Mouse (Mus musculus): Measurements from ENCODE around the gene Fam216a.

Fam216a gene

DNA sequence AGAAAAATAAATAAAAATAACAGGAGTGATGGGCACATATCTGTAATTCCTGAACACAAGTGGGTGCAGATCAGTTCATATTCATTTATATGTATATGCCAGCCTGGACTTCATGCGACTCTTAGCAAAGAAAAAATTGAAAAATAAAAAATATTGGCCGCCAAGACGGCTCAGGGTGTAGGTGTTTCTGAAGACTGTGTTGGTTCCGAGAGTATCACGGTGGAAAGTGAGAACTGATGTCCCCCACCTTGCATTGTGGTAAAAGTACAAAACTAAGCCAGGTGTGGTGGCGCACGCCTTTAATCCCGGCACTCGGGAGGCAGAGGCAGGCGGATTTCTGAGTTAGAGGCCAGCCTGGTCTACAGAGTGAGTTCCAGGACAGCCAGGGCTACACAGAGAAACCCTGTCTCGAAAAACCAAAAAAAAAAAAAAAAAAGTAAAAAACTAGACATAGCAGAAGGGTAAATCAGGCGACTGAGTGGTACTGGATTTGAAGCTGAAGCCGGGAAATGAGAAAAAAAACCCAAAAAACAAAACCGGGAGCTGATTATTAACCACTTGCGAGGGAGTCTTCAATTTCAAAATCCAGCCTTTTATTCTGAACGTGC is 19.1 kb upstream of the Fam216a start:
- DNase-seq (ENCODE audit: low spot score in 2 of 2), result no peak

DNA sequence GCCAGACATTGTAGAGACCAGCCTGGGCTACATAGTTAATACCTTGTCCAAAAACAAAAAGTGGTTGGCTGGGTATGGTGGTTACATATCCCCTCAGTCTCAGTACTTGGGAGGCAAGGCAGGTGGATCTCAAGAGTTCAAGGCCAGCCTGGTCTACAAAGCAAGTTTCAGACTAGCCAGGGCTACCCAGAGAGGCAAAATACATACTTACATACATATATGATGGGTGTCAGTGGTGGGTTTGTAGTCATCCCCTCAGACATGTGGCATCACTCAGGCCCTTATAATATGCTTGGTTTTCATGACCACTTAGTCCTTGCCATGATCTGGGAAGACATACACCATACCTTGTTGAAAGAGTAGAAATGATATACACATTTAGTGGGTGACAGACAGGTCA is 18.5 kb upstream of the Fam216a start:
- DNase-seq (ENCODE audit: low spot score in 2 of 2), result no peak

- no peak for DNase-seq (ENCODE audit: low spot score in 2 of 2)
Observed at GRCm38 (mm10) chr5:122390006-122390405, 17.8 kb upstream of the Fam216a start.

DNA sequence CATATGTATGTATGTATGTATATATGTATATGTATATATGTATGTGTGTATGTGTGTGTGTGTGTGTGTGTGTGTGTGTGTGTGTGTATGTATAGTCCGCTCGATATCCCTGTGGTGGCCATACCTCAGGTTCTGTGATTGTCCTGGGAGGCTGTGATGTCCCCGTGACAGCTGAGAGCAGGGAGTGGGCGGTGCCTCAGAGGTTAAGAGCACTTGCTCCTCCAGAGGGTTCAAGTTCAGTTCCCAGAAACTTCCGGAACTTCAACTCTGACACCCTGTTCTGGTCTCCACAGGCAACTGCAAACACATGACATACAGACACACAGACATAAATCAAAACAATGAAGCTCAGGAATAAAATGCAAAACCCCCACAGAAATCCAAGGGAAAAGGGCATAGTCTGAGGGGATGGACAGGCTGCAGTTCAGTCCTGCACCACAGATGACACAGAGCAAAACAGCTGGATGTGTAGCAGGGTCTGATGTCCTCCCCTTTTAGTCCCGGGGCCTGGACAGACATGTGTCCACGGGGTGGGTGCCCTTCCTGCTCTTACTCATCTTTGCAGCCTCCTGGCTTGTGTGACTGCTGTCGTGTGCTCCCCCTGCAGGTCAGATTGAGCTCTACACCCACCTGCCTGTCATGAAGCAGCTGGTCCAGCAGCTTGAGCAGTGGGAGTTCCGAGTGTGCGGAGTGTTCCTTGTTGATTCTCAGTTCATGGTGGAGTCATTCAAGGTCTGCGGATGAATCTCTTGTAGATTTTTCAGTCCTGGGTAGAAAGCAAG is 7.4 kb upstream of the Fam216a start:
- DNase-seq (ENCODE audit: low spot score in 2 of 2), result peak; percentile 74 to 78

- DNase-seq (ENCODE audit: low spot score in 2 of 2), result no peak
Observed at GRCm38 (mm10) chr5:122378171-122378570, 6.0 kb upstream of the Fam216a start.

- no peak for DNase-seq (ENCODE audit: low spot score in 2 of 2)
Observed at GRCm38 (mm10) chr5:122377101-122377833, 5.1 kb upstream of the Fam216a start.

DNA sequence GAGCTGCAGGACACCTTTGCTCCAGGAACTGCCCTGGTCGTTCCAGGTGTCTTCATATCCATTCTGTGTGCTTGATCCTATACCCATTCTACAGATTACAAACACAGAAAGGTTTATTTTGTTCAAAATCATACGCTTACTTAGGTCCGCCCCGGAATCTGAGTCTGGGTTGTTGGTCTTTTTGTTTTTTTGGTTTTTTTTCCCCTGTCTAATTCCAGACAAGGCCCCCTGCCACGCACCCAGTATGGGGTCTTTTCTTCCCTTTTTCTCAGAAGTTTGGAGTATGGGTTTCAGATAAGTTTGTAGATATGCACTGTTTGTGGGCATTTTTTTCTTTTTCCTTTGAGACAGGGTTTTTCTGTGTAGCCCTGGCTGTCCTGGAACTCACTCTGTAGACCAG is 714 bp upstream of the Fam216a start:
- no peak for DNase-seq (ENCODE audit: low spot score in 2 of 2)

GRCm38 (mm10) chr5:122371591-122372191 is 473 bp downstream of the Fam216a start, which contains the start of gene Gpn3:
Gene Gpn3, plus strand, starts transcription at chr5:122371876.
- no peak for DNase-seq (ENCODE audit: low spot score in 2 of 2)

- no peak for DNase-seq (ENCODE audit: low spot score in 2 of 2)
Observed at GRCm38 (mm10) chr5:122354492-122355067, 17.6 kb downstream of the Fam216a start.

- peak; percentile 97 to 98 for DNase-seq (ENCODE audit: low spot score in 2 of 2)
Observed at GRCm38 (mm10) chr5:122353807-122354491, 18.2 kb downstream of the Fam216a start, which contains the start of the genes Rad9b and Vps29. Gene Rad9b, minus strand, starts transcription at chr5:122354233. Gene Vps29, plus strand, starts transcription at chr5:122354369.

DNA sequence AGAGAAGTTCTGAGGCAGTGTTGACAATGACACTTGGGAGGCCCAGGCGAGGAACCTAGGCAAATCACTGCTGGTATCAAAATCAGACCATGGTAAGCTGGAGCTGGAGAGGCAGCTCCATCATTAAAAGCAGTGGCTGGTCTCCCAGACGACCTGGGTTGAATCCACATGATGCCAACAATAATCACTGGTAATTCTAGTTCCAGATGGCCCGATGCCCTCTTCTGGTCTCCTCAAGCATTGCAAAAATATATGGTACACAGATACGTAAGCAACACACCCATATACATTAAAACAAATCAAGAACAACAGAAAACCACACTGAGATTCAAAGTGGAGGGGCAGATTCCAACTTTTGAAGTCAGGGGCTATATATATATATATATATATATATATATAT is 26.4 kb downstream of the Fam216a start:
- DNase-seq (ENCODE audit: low spot score in 2 of 2), result no peak

DNA sequence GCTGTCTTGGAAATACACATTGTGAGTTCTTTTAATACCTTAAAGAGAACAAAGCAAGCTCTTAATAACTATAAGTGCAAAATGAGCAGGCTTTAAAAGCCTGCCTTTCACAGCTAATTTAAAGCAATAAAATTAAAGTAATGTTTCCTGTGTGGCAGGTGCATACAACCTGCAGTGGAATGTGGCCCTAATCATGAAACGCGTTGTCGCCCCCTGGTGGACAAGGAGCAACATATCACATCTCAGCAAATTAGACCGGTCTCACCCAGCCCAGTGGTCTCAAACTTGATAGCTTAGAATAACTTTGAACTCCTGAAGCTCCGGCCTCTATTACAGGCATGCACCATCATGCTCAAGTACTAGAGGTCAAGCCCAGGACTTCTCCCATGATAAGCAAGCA is 27.9 kb downstream of the Fam216a start:
- DNase-seq (ENCODE audit: low spot score in 2 of 2), result peak; percentile 75 to 85

- DNase-seq (ENCODE audit: low spot score in 2 of 2), result peak; percentile 64 to 76
Observed at GRCm38 (mm10) chr5:122343768-122344167, 28.4 kb downstream of the Fam216a start.

GRCm38 (mm10) chr5:122342874-122343273 is 29.3 kb downstream of the Fam216a start:
- no peak for DNase-seq (ENCODE audit: low spot score in 2 of 2)

DNA sequence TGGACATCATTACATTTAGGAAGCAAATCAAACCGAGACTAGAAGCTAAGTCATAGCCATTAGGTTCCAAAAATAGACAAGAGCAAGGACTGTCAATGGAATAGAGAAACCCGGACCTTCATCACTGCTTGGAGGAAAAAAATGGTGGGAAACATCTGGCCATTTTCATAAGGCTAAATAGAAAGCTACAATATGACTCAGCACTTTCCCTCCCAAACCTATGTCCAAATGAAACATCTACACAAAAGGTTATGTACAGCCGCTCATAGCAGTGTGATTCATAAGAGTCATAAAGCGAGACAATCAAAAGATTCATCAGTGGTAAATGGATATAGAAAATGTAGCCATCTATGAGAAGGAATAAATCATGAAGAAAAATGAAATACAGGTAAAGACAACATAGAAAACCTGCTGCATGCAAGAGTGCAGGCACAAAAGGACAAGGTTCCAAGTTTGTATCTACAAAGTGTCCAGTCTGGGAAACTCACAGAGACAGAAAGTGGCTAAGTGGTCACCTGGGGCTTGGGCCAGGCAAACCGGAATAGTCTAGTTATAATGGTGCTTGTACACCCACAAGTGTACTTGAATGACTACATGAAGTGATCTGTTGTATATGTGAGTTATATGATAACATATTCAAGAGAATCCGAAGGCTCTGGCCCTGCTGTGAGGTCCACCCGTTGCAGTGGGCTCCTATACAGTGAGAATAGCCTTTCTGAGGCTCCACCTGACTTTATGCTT is 35.4 kb downstream of the Fam216a start:
- DNase-seq (ENCODE audit: low spot score in 2 of 2), result no peak

DNA sequence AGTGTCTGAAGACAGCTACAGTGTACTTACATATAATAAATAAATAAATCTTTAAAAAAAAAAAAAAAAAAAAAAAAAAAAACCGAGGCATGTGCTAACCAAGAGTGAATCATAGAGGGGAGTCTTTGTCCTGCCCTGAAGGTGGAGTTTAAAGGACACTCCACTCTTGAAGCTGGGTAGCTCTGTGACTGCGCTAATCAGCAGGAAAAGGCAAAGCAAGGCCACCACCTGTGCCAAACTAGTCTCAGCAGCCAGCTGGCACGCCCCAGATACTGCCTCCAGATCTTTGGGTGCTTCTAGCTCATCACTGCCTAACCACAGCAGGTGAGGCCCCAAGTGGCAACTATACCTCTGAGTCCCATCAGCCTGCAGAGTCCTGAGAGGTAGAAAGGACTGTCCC is 37.5 kb downstream of the Fam216a start:
- no peak for DNase-seq (ENCODE audit: low spot score in 2 of 2)

- DNase-seq (ENCODE audit: low spot score in 2 of 2), result no peak
Observed at GRCm38 (mm10) chr5:122330269-122330668, 41.9 kb downstream of the Fam216a start.

GRCm38 (mm10) chr5:122327283-122327682 is 44.9 kb downstream of the Fam216a start:
- no peak for DNase-seq (ENCODE audit: low spot score in 2 of 2)

DNA sequence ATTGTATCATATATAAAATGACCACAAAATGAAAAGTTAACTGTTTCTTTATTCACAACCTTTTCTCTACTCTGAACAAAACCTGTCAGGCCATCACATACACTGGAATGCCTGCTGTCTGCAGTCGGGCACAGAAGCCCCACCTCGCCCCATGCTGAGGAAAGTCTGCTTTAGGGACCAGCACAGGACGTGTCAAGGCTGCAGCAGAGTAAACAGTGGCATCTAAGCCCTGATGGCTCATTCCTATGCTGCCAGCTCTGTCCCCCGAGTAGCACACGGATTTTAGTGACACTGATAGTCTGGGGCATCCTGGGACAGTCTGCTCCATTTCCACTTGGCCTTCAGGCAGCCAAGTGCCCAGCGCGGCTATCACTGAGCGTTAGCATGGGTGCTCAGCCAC is 46.7 kb downstream of the Fam216a start:
- no peak for DNase-seq (ENCODE audit: low spot score in 2 of 2)
